Mouse (Mus musculus): Measurements from ENCODE around the gene Slc22a13. TPM values are rescaled to one million over a fixed set of nuclear protein-coding genes. Genes with fewer than 3 reads are reported as not detected.
A peak's percentile ranks its signal among the peaks of the same experiment; 100 is the strongest.

Slc22a13 gene
- polyA plus RNA-seq, 2 experiments: 0.06 TPM; not detected in 1

GRCm38 (mm10) chr9:119201653-119202052, 7.2 kb downstream of the Slc22a13 start:
- no peak for ATAC-seq (ENCODE audit: low FRiP score, low read depth)
- no peak for TF ChIP-seq POLR2A (IDR thresholded peaks at IDR 0.05; ENCODE audit: borderline replicate concordance, extremely low read depth, insufficient read depth, insufficient read length)

GRCm38 (mm10) chr9:119199151-119199861, 9.6 kb downstream of the Slc22a13 start:
- no peak overlapping the region for H3K4me2 ChIP-seq (replicated peaks; ENCODE audit: low read depth, low read length, severe bottlenecking)
- no peaks in the 10 kb centered on the region for H3K4me1 ChIP-seq (ENCODE audit: control insufficient read depth, insufficient read depth, low read length)
- DNase-seq (ENCODE audit: low spot score): no peak
- H3K27me3 ChIP-seq (ENCODE audit: control insufficient read depth, insufficient read depth, low read length): no peaks in the 10 kb centered on the region
- H3K27ac ChIP-seq (replicated peaks; ENCODE audit: low read depth, low read length): no peak overlapping the region
- no peak overlapping the region for H3K9ac ChIP-seq (ENCODE audit: low read depth, low read length, severe bottlenecking)
- ATAC-seq (ENCODE audit: low FRiP score, low read depth): no peak
- no peak overlapping the region for H3K4me3 ChIP-seq (replicated peaks; ENCODE audit: low read length)
- H3K9me3 ChIP-seq (ENCODE audit: control insufficient read depth, low read length): no peaks in the 10 kb centered on the region
- TF ChIP-seq POLR2A (IDR thresholded peaks at IDR 0.05; ENCODE audit: borderline replicate concordance, extremely low read depth, insufficient read depth, insufficient read length): no peak
- H3K36me3 ChIP-seq (ENCODE audit: control insufficient read depth, insufficient read depth, low read length): no peaks in the 10 kb centered on the region
- 82% methylated on average over 10 of the region's 10 CpGs for WGBS

More at GRCm38 (mm10) chr9:119201653-119202052, 7.2 kb downstream of the Slc22a13 start:
- no peak for DNase-seq (ENCODE audit: low spot score)
- H3K4me3 ChIP-seq (replicated peaks; ENCODE audit: low read length): no peak overlapping the region
- H3K9me3 ChIP-seq (ENCODE audit: control insufficient read depth, low read length): no peaks in the 10 kb centered on the region
- no peak overlapping the region for H3K27ac ChIP-seq (replicated peaks; ENCODE audit: low read depth, low read length)
- H3K4me2 ChIP-seq (replicated peaks; ENCODE audit: low read depth, low read length, severe bottlenecking): no peak overlapping the region
- H3K36me3 ChIP-seq (ENCODE audit: control insufficient read depth, insufficient read depth, low read length): no peaks in the 10 kb centered on the region
- no peak overlapping the region for H3K9ac ChIP-seq (ENCODE audit: low read depth, low read length, severe bottlenecking)
- H3K27me3 ChIP-seq (ENCODE audit: control insufficient read depth, insufficient read depth, low read length): no peaks in the 10 kb centered on the region
- no peaks in the 10 kb centered on the region for H3K4me1 ChIP-seq (ENCODE audit: control insufficient read depth, insufficient read depth, low read length)
- 87% methylated on average over 5 of the region's 5 CpGs for WGBS

DNA sequence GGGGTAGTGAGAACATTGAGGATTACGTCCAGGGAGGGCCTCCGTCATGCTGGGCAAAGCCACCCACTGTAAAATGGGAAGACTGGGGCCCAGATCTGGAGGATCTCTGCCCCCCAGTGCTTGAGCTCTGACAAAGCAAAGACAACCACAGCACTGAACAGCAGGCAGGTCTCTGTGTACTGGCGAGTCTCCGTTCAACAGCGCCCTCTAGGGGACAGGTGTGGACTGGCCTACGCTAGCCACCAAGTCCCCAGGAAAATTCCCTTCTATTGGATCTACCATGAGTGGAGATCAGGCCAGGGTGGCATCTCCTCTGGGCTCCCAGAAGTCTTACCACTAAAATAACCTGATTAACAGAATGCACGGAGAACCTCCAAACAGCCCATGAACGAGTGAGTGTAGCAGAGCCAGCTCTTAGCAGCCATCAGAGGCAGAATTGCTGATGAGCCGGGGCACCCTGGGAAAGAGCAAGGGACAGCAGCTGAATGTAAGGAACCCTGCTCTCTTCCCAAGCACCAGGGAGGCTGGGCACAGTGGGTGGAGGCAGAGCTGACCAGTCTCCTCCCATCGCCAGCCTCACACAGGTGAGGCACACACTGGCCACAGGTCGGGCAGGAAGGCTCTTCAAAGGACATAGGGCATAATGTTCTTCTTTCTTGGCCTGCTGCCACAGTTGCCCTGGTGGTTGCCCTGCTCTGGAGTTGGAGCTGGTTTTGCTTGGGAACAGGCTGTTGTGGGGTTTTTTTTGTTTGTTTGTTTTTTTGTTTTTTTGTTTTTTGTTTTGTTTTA, 16.5 kb downstream of the Slc22a13 start:
- Histone ChIP-seq H3K4me2 (replicated peaks; ENCODE audit: low read depth, low read length, severe bottlenecking) (no peak overlapping the region), H3K4me1 (ENCODE audit: control insufficient read depth, insufficient read depth, low read length) (no peaks in the 10 kb centered on the region), H3K27me3 (ENCODE audit: control insufficient read depth, insufficient read depth, low read length) (no peaks in the 10 kb centered on the region), H3K36me3 (ENCODE audit: control insufficient read depth, insufficient read depth, low read length) (no peaks in the 10 kb centered on the region), H3K4me3 (replicated peaks; ENCODE audit: low read length) (no peak overlapping the region), H3K9me3 (ENCODE audit: control insufficient read depth, low read length) (no peaks in the 10 kb centered on the region), H3K9ac (ENCODE audit: low read depth, low read length, severe bottlenecking) (no peak overlapping the region), H3K27ac (replicated peaks; ENCODE audit: low read depth, low read length) (no peak overlapping the region)
- no peak for TF ChIP-seq POLR2A (IDR thresholded peaks at IDR 0.05; ENCODE audit: borderline replicate concordance, extremely low read depth, insufficient read depth, insufficient read length)
- ATAC-seq (ENCODE audit: low FRiP score, low read depth): no peak
- no peak for DNase-seq (ENCODE audit: low spot score)
- WGBS: 35% methylated on average over 11 of the region's 11 CpGs

DNA sequence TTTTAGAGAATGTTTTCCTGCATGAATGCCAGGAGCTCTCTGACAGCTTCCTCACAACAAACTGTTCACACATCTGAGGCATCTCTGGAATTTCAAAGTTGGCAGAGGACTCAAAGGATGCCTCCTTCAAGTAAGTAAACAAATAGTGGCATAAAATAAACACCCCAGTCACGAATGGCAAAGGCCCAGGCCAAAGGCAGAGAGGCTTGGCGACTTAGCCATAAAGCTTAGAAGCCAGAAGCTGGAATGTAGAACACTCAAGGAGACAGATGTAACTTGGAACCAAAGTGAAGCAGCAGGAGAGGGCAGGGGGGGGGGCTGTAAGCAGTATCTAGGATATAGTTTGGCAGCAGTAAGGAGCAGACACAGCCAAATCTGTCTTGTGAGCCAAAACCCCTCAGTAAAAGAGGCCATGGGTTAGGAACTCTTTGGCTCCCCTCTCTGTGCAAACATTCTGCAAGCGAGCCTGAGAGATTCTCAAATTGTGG, 27.6 kb downstream of the Slc22a13 start:
- Histone ChIP-seq H3K4me3 (replicated peaks; ENCODE audit: low read length) (no peak overlapping the region), H3K36me3 (ENCODE audit: control insufficient read depth, insufficient read depth, low read length) (no peaks in the 10 kb centered on the region), H3K9me3 (ENCODE audit: control insufficient read depth, low read length) (no peaks in the 10 kb centered on the region), H3K27me3 (ENCODE audit: control insufficient read depth, insufficient read depth, low read length) (no peaks in the 10 kb centered on the region), H3K4me2 (replicated peaks; ENCODE audit: low read depth, low read length, severe bottlenecking) (no peak overlapping the region), H3K27ac (replicated peaks; ENCODE audit: low read depth, low read length) (no peak overlapping the region), H3K4me1 (ENCODE audit: control insufficient read depth, insufficient read depth, low read length) (peaks cover 6% of the 10 kb centered on the region; the same call in 1 of the 2 replicates), H3K9ac (ENCODE audit: low read depth, low read length, severe bottlenecking) (no peak overlapping the region)
- ATAC-seq (ENCODE audit: low FRiP score, low read depth): no peak
- no peak for TF ChIP-seq POLR2A (IDR thresholded peaks at IDR 0.05; ENCODE audit: borderline replicate concordance, extremely low read depth, insufficient read depth, insufficient read length)
- DNase-seq (ENCODE audit: low spot score): peak; percentile 44
- 24% methylated on average over 3 of the region's 3 CpGs for WGBS

GRCm38 (mm10) chr9:119179292-119179691, 29.6 kb downstream of the Slc22a13 start:
- Histone ChIP-seq H3K4me1 (ENCODE audit: control insufficient read depth, insufficient read depth, low read length) (peaks cover 6% of the 10 kb centered on the region; the same call in 1 of the 2 replicates), H3K9ac (ENCODE audit: low read depth, low read length, severe bottlenecking) (no peak overlapping the region), H3K9me3 (ENCODE audit: control insufficient read depth, low read length) (no peaks in the 10 kb centered on the region), H3K4me2 (replicated peaks; ENCODE audit: low read depth, low read length, severe bottlenecking) (no peak overlapping the region), H3K27me3 (ENCODE audit: control insufficient read depth, insufficient read depth, low read length) (no peaks in the 10 kb centered on the region), H3K36me3 (ENCODE audit: control insufficient read depth, insufficient read depth, low read length) (no peaks in the 10 kb centered on the region), H3K27ac (replicated peaks; ENCODE audit: low read depth, low read length) (no peak overlapping the region), H3K4me3 (replicated peaks; ENCODE audit: low read length) (no peak overlapping the region)
- ATAC-seq (ENCODE audit: low FRiP score, low read depth) (no peak), DNase-seq (ENCODE audit: low spot score) (no peak)
- no peak for TF ChIP-seq POLR2A (IDR thresholded peaks at IDR 0.05; ENCODE audit: borderline replicate concordance, extremely low read depth, insufficient read depth, insufficient read length)
- 88% methylated on average over 11 of the region's 11 CpGs for WGBS
